Mouse (Mus musculus) cerebellum, adult 9-10 months (tissue): Measurements from ENCODE around the gene Hivep1.

ENCODE experiments used
- DNase-seq: peaks from one replicate; pipeline ENCODE4 v3.0.0; 2022

The Hivep1 gene

GRCm38 (mm10) chr13:42242131-42242530, 190.3 kb downstream of the Hivep1 start:
- DNase-seq = no peak
